Mouse (Mus musculus) neural tube, embryonic 11.5 days (tissue): ENCODE data around the gene Hnrnpf. TPM values are rescaled to one million over a fixed set of nuclear protein-coding genes. Genes with fewer than 3 reads are reported as not detected.

ENCODE experiments used
- ATAC-seq: fragments of 200-750 bp; cut with Nextera tagmentation; 2 replicates; pipeline ENCODE4 v1.8.0; 2017; ENCODE audit warnings: moderate number of reproducible peaks, mild to moderate bottlenecking, moderate TSS enrichment, moderate library complexity; ENCODE audit not compliant: insufficient read depth, low FRiP score, low TSS enrichment
- DNase-seq: peaks from one replicate; pipeline ENCODE4 v3.0.0-alpha.2; 2015; ENCODE audit warnings: low spot score
- H3K27ac ChIP-seq: fragments of 300-500 bp; sonication (generic); 2 replicates; pipeline ENCODE4 v1.5.1; 2014; ENCODE audit warnings: low read depth, mild to moderate bottlenecking, low read length
- H3K27me3 ChIP-seq: fragments of 300-500 bp; sonication (generic); 2 replicates; pipeline ENCODE4 v1.6.1; 2014; ENCODE audit warnings: mild to moderate bottlenecking, low read length, mixed read lengths; ENCODE audit not compliant: control insufficient read depth, insufficient read depth
- H3K36me3 ChIP-seq: fragments of 300-500 bp; sonication (generic); 2 replicates; pipeline ENCODE4 v1.6.1; 2014; ENCODE audit warnings: mild to moderate bottlenecking, low read length, moderate library complexity, mixed read lengths; ENCODE audit not compliant: control insufficient read depth, insufficient read depth
- H3K4me1 ChIP-seq: fragments of 300-500 bp; sonication (generic); 2 replicates; pipeline ENCODE4 v1.6.1; 2014; ENCODE audit warnings: low read length, mixed read lengths; ENCODE audit not compliant: control insufficient read depth, insufficient read depth
- H3K4me2 ChIP-seq: fragments of 300-500 bp; sonication (generic); 2 replicates; pipeline ENCODE4 v1.6.1; 2014; ENCODE audit warnings: low read depth, mild to moderate bottlenecking, moderate library complexity
- H3K4me3 ChIP-seq: fragments of 300-500 bp; sonication (generic); 2 replicates; pipeline ENCODE4 v1.5.1; 2014; ENCODE audit warnings: low read depth, low read length
- H3K9ac ChIP-seq: fragments of 300-500 bp; sonication (generic); 2 replicates; pipeline ENCODE4 v1.6.1; 2014; ENCODE audit warnings: mild to moderate bottlenecking, low read length
- H3K9me3 ChIP-seq: fragments of 300-500 bp; sonication (generic); 2 replicates; pipeline ENCODE4 v1.6.1; 2016; ENCODE audit warnings: low read length; ENCODE audit not compliant: control insufficient read depth
- WGBS: fragments of 180-500 bp; shearing (Covaris S2); extraction: QIAGEN DNeasy Blood & Tissue Kit; methylation state at CpG from one replicate; pipeline ENCODE4 v1.1.7; 2014; 5-methylcytosine and 5-hydroxymethylcytosine counted together
- polyA plus RNA-seq: library from polyadenylated mRNA; unstranded; fragments of >200 nt; fragmentation: Nextera tagmentation; extraction: Ambion mirVana; gene quantifications from 2 replicates; pipeline ENCODE4 v1.2.1, GENCODE M21; 2014

Gene Hnrnpf
- polyA plus RNA-seq, 1 experiment from 2014 or later: 701 TPM

DNA sequence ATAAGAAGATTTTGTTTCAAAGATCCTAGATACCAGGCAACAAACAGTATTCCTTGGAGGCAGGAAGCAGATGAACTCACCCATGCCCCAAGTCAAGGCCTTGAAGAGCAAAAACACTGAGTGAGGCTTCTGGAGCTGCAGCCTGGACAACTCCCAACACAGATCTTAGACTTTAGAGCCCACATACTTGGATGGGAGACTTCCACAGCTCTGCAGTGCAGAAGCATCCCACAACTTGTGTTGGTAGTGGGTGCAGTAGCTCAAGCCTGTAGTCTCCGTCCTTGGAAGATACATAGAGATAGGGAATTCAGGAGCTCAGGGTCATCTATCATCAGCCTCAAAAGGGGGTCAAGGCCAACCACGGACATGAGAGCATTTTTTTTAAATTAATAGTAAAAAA is 14.2 kb upstream of the Hnrnpf start:
- H3K27me3 ChIP-seq: no peaks in the 10 kb centered on the region
- H3K4me2 ChIP-seq: no peak overlapping the region
- H3K9ac ChIP-seq: no peak overlapping the region
- DNase-seq (no peak), ATAC-seq (no peak)
- no peak overlapping the region for H3K4me3 ChIP-seq
- 72% methylated on average over 2 of the region's 2 CpGs for WGBS
- no peaks in the 10 kb centered on the region for H3K36me3 ChIP-seq
- H3K9me3 ChIP-seq: no peaks in the 10 kb centered on the region
- no peak overlapping the region for H3K27ac ChIP-seq
- H3K4me1 ChIP-seq: no peaks in the 10 kb centered on the region

DNA sequence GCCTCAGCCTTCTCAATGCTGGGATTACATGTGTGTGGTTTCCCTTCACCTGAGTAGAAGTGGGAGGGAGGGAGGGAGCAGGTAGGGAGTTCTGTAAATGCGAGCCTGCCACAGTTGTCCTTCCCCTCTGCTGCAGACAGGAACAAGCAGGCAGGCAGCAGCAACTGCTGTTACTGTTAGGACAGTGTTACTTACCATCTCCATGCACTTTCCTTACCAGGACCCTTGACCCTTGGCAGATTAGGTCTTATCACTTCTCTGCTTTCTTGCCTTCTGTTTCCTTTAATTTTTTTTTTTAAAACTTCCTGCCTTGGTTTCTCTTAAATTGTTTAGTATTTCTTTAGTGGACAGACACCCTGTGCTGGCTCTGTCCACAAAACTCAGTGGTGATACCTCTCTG is 12.1 kb upstream of the Hnrnpf start:
- Histone ChIP-seq H3K4me3 (no peak overlapping the region), H3K9me3 (no peaks in the 10 kb centered on the region), H3K27ac (no peak overlapping the region), H3K36me3 (no peaks in the 10 kb centered on the region), H3K4me1 (no peaks in the 10 kb centered on the region), H3K27me3 (no peaks in the 10 kb centered on the region), H3K4me2 (no peak overlapping the region), H3K9ac (no peak overlapping the region)
- 40% methylated on average over 1 of the region's 1 CpGs for WGBS
- no peak for DNase-seq
- ATAC-seq: no peak

DNA sequence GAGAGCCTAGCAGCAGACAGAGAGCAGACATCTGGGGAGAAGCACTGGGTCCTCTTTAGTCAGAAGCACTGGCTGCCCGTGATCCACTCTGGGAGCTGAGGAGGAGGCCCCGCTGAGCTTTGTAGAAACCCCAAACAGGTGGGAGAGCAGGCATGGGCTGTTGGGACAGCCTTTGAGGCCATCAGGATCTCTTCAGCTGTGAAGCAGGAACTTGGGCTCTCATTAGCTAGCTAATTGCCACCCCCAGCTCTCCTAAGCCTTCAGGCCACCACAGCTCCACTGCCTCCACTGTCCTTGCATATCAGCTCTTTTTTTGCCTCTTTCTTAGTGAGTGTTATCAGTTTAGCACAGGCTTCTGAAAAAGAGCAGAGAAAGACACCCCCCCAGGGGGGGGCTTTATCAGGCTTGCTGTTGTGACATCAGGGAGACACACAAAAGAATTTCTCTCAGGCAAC is 11.5 kb upstream of the Hnrnpf start:
- 56% methylated on average over 2 of the region's 2 CpGs for WGBS
- H3K27ac ChIP-seq: no peak overlapping the region
- ATAC-seq: no peak

DNA sequence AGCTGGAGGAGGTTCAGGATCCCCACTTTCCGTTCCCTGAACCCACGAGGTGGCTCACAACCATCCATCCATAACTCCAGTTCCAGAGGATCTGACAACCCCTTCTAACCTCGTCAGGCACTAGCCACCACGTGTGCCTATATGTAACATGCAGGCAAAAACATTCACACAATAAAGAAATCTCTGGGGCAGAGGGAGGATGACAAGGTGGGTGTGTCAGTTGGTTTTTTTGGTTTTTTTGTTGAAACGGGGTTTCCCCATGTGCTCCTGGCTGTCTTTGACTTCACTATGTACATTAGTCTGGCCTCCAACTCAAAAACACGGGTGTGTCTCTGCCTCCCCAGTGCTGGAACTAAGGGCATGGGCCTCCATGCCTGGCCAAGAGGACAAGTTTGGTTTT is 9.9 kb upstream of the Hnrnpf start:
- Histone ChIP-seq H3K9ac (no peak overlapping the region), H3K4me2 (no peak overlapping the region), H3K27me3 (no peaks in the 10 kb centered on the region), H3K4me3 (no peak overlapping the region), H3K4me1 (no peaks in the 10 kb centered on the region), H3K36me3 (no peaks in the 10 kb centered on the region), H3K9me3 (no peaks in the 10 kb centered on the region), H3K27ac (no peak overlapping the region)
- 88% methylated on average over 6 of the region's 6 CpGs for WGBS
- DNase-seq (no peak), ATAC-seq (no peak)

More for the DNA sequence above, 11.5 kb upstream of the Hnrnpf start:
- no peaks in the 10 kb centered on the region for H3K4me1 ChIP-seq
- DNase-seq: no peak
- H3K9me3 ChIP-seq: no peaks in the 10 kb centered on the region
- 0 out of 2 replicates have a peak overlapping the region, but pooled peaks have one; percentile 4 for H3K4me2 ChIP-seq
- H3K9ac ChIP-seq: no peak overlapping the region; the same call in 1 of the 2 replicates
- H3K36me3 ChIP-seq: no peaks in the 10 kb centered on the region
- H3K4me3 ChIP-seq: no peak overlapping the region
- no peaks in the 10 kb centered on the region for H3K27me3 ChIP-seq

DNA sequence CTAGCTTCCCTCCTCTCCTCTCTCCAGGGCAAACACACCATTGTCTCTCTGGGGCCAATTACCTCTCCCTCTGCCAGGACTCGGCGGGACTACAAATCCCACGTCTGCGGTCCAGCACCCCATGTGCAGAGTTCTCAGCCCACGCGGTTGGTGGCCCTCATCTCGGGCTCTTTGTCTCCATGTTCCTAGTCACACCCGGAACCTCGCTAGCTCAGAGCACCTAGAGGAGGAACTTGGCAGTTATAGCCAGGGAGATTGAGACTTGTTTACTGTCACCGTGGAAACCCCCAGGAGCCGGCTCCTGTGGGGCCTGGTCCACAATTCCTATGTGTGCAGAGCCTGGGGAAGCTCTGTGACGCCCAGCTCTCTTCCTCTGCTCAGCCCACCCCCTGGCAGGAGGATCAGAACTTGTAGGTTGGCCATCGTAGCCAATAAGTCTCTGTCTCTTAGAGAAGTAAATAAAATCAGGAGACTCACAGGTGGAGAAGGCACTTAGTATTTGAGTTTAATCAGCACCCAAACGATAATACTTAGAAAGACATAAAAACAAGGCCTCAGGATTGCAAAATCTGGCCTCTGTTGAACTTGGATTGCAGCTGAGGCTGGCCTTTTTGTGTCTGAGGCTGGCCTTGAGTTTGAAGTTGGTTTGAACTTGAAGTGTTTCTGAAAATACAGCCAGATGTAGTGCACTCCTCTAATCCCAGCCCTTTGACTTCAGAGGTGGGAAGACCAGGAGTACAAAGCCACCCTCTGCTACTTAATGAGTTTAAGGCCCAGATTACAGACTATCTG is 8.6 kb upstream of the Hnrnpf start:
- Histone ChIP-seq H3K27ac (no peak overlapping the region), H3K4me3 (no peak overlapping the region), H3K4me2 (no peak overlapping the region), H3K27me3 (no peaks in the 10 kb centered on the region), H3K9me3 (no peaks in the 10 kb centered on the region), H3K4me1 (no peaks in the 10 kb centered on the region), H3K36me3 (no peaks in the 10 kb centered on the region), H3K9ac (no peak overlapping the region)
- 65% methylated on average over 14 of the region's 14 CpGs for WGBS
- DNase-seq (no peak), ATAC-seq (no peak)

DNA sequence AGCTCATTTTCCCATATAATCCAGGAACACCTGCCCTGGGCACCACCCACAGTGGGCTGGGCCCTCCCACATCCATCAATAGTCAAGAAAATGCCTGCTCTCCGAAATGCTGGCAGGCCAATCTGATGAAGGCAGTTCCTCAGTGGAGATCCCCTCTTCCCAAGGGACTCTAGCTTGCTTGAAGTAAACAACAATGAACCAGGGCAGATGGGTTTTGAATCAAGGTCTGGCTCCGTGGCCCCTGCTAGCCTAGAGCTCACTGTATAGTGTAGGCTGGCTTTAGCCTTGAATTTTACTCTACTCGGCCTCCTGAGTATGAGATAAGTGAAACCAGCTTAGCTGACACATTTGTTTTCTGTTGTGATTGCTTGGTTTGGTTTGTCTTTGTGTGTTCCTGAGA is 7.7 kb upstream of the Hnrnpf start:
- Histone ChIP-seq H3K4me1 (no peaks in the 10 kb centered on the region), H3K9ac (no peak overlapping the region), H3K9me3 (no peaks in the 10 kb centered on the region), H3K27ac (no peak overlapping the region), H3K4me2 (no peak overlapping the region), H3K4me3 (no peak overlapping the region), H3K36me3 (no peaks in the 10 kb centered on the region), H3K27me3 (no peaks in the 10 kb centered on the region)
- DNase-seq (no peak), ATAC-seq (no peak)
- WGBS: 61% methylated on average over 3 of the region's 3 CpGs

DNA sequence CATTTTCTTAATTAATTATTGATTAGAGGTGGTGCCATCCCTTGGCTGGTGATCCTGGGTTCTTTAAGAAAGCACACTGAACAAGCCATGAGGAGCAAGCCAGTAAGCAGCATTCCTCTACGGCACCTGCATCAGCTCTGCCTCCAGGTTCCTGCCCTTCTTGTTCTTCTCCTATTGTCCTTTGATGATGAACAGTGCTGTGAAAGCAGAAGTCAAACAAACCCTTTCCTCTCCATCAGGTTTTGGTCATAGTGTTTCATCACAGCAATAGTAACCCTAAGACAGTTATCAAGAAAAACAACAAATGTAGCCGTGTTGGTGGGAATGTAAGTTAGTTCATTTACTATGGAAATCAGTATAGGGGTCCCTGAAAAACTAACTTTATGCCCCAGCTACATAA is 6.7 kb upstream of the Hnrnpf start:
- ATAC-seq (no peak), DNase-seq (no peak)
- H3K4me2 ChIP-seq: no peak overlapping the region
- no peak overlapping the region for H3K4me3 ChIP-seq
- no peaks in the 10 kb centered on the region for H3K9me3 ChIP-seq
- H3K4me1 ChIP-seq: no peaks in the 10 kb centered on the region
- H3K36me3 ChIP-seq: no peaks in the 10 kb centered on the region
- H3K27ac ChIP-seq: no peak overlapping the region
- no peaks in the 10 kb centered on the region for H3K27me3 ChIP-seq
- 97% methylated on average over 2 of the region's 2 CpGs for WGBS
- H3K9ac ChIP-seq: no peak overlapping the region

DNA sequence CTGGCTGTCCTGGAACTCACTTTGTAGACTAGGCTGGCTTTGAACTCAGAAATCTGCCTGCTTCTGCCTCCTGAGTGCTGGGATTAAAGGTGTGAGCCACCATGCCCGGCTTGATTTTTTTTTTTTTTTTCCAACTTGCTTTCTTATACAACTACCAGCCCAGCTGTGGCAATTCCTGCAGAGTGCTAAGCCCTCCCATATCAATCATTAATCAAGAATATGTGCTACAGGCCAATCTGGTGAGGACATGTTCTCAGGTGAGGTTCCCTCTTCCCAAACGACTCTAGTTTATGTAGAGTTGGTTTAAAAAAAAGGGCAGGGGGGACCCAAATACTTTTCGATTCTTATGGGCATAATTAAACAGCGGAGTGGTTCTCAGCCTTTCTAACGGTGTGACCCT is 2.3 kb upstream of the Hnrnpf start:
- DNase-seq (no peak), ATAC-seq (no peak)
- Histone ChIP-seq H3K36me3 (no peaks in the 10 kb centered on the region), H3K9ac (no peak overlapping the region), H3K4me3 (no peak overlapping the region), H3K27me3 (no peaks in the 10 kb centered on the region), H3K4me1 (no peaks in the 10 kb centered on the region), H3K27ac (no peak overlapping the region), H3K9me3 (no peaks in the 10 kb centered on the region), H3K4me2 (no peak overlapping the region)
- WGBS: 86% methylated on average over 5 of the region's 5 CpGs
